Mouse (Mus musculus) forebrain, embryonic 14.5 days (tissue): ENCODE measurements around the gene E130308A19Rik. TPM values are rescaled to one million over a fixed set of nuclear protein-coding genes. Genes with fewer than 3 reads are reported as not detected.

Experiments
- ATAC-seq: fragments of 200-750 bp; cut with Nextera tagmentation; 2 replicates; pipeline ENCODE4 v1.8.0; 2017; ENCODE audit warnings: mild to moderate bottlenecking, moderate library complexity
- DNase-seq: peaks from one replicate; pipeline ENCODE4 v3.0.0-alpha.2; 2015; ENCODE audit warnings: low spot score
- H3K27ac ChIP-seq: fragments of 300-500 bp; sonication (generic); 2 replicates; pipeline ENCODE4 v1.5.1; 2014; ENCODE audit warnings: low read depth, mild to moderate bottlenecking, control low read depth, low read length, moderate library complexity
- H3K27me3 ChIP-seq: fragments of 300-500 bp; sonication (generic); replicated peaks from 2 replicates; pipeline ENCODE4 v1.6.1; 2014; ENCODE audit warnings: low read length, control low read depth, mixed read lengths; ENCODE audit not compliant: control insufficient read depth, insufficient read depth
- H3K36me3 ChIP-seq: fragments of 300-500 bp; sonication (generic); 2 replicates; pipeline ENCODE4 v1.6.1; 2014; ENCODE audit warnings: low read length, control low read depth; ENCODE audit not compliant: control insufficient read depth, insufficient read depth
- H3K4me1 ChIP-seq: fragments of 300-500 bp; sonication (generic); 2 replicates; pipeline ENCODE4 v1.6.1; 2014; ENCODE audit warnings: antibody characterized with exemption, low read length, control low read depth; ENCODE audit not compliant: control insufficient read depth, insufficient read depth
- H3K4me2 ChIP-seq: fragments of 300-500 bp; sonication (generic); 2 replicates; pipeline ENCODE4 v1.6.1; 2014; ENCODE audit warnings: mild to moderate bottlenecking, control low read depth, low read length
- H3K4me3 ChIP-seq: fragments of 300-500 bp; sonication (generic); 2 replicates; pipeline ENCODE4 v1.5.1; 2014; ENCODE audit warnings: low read depth, low read length, control low read depth
- H3K9ac ChIP-seq: fragments of 300-500 bp; sonication (generic); 2 replicates; pipeline ENCODE4 v1.6.1; 2014; ENCODE audit warnings: mild to moderate bottlenecking, low read length, control low read depth, moderate library complexity
- H3K9me3 ChIP-seq: fragments of 300-500 bp; sonication (generic); replicated peaks from 2 replicates; pipeline ENCODE4 v1.6.1; 2016; ENCODE audit warnings: low read length, control low read depth, mixed read lengths; ENCODE audit not compliant: control insufficient read depth
- WGBS: fragments of 180-500 bp; shearing (Covaris S2); extraction: QIAGEN DNeasy Blood & Tissue Kit; methylation state at CpG from one replicate; pipeline ENCODE4 v1.1.7; 2014; 5-methylcytosine and 5-hydroxymethylcytosine counted together
- polyA plus RNA-seq: library from polyadenylated mRNA; unstranded; fragments of >200 nt; fragmentation: Nextera tagmentation; extraction: Ambion mirVana; gene quantifications from 2 replicates; pipeline ENCODE4 v1.2.1, GENCODE M21; 2014

The E130308A19Rik gene
- polyA plus RNA-seq, 1 experiment from 2014 or later: 22.6 TPM

GRCm38 (mm10) chr4:59645610-59646009 is 19.6 kb downstream of the E130308A19Rik start:
- H3K27me3 ChIP-seq: no peaks in the 10 kb centered on the region
- 94% methylated on average over 2 of the region's 2 CpGs for WGBS
- H3K27ac ChIP-seq: no peak overlapping the region
- H3K4me3 ChIP-seq: no peak overlapping the region
- ATAC-seq (no peak), DNase-seq (no peak)
- H3K9ac ChIP-seq: no peak overlapping the region
- no peaks in the 10 kb centered on the region for H3K36me3 ChIP-seq
- H3K4me1 ChIP-seq: no peaks in the 10 kb centered on the region
- H3K4me2 ChIP-seq: no peak overlapping the region
- H3K9me3 ChIP-seq: no peaks in the 10 kb centered on the region

GRCm38 (mm10) chr4:59646020-59646696 is 20.1 kb downstream of the E130308A19Rik start:
- no peak overlapping the region for H3K27ac ChIP-seq
- H3K9me3 ChIP-seq: no peaks in the 10 kb centered on the region
- no peaks in the 10 kb centered on the region for H3K4me1 ChIP-seq
- H3K4me3 ChIP-seq: no peak overlapping the region
- 94% methylated on average over 10 of the region's 10 CpGs for WGBS
- no peak overlapping the region for H3K4me2 ChIP-seq
- ATAC-seq: no peak
- no peaks in the 10 kb centered on the region for H3K36me3 ChIP-seq
- no peak for DNase-seq
- no peak overlapping the region for H3K9ac ChIP-seq
- H3K27me3 ChIP-seq: no peaks in the 10 kb centered on the region

- H3K27ac ChIP-seq: no peak overlapping the region
- no peak overlapping the region for H3K9ac ChIP-seq
- DNase-seq: no peak
- 89% methylated on average over 5 of the region's 5 CpGs for WGBS
- ATAC-seq: no peak
- no peaks in the 10 kb centered on the region for H3K36me3 ChIP-seq
- no peaks in the 10 kb centered on the region for H3K9me3 ChIP-seq
- no peak overlapping the region for H3K4me2 ChIP-seq
- no peaks in the 10 kb centered on the region for H3K27me3 ChIP-seq
- H3K4me1 ChIP-seq: no peaks in the 10 kb centered on the region
- H3K4me3 ChIP-seq: no peak overlapping the region
These were observed 23.1 kb downstream of the E130308A19Rik start for GRCm38 (mm10) chr4:59649119-59649518.

GRCm38 (mm10) chr4:59652166-59652681 is 26.2 kb downstream of the E130308A19Rik start:
- Histone ChIP-seq H3K27ac (no peak overlapping the region), H3K36me3 (no peaks in the 10 kb centered on the region)

GRCm38 (mm10) chr4:59656061-59656642 is 30.1 kb downstream of the E130308A19Rik start:
- Histone ChIP-seq H3K4me1 (no peaks in the 10 kb centered on the region), H3K27me3 (no peaks in the 10 kb centered on the region), H3K9me3 (no peaks in the 10 kb centered on the region), H3K4me2 (no peak overlapping the region), H3K9ac (no peak overlapping the region), H3K4me3 (no peak overlapping the region), H3K27ac (no peak overlapping the region), H3K36me3 (no peaks in the 10 kb centered on the region)
- WGBS: 84% methylated on average over 5 of the region's 5 CpGs
- ATAC-seq: no peak
- DNase-seq: no peak

More at GRCm38 (mm10) chr4:59652166-59652681, 26.2 kb downstream of the E130308A19Rik start:
- H3K4me3 ChIP-seq: no peak overlapping the region
- H3K4me1 ChIP-seq: no peaks in the 10 kb centered on the region
- 98% methylated on average over 1 of the region's 1 CpGs for WGBS
- no peak overlapping the region for H3K9ac ChIP-seq
- ATAC-seq (no peak), DNase-seq (no peak)
- no peaks in the 10 kb centered on the region for H3K9me3 ChIP-seq
- no peaks in the 10 kb centered on the region for H3K27me3 ChIP-seq
- no peak overlapping the region for H3K4me2 ChIP-seq

GRCm38 (mm10) chr4:59662163-59662562 is 36.2 kb downstream of the E130308A19Rik start:
- 100% methylated on average over 1 of the region's 1 CpGs for WGBS
- H3K9ac ChIP-seq: no peak overlapping the region
- H3K4me1 ChIP-seq: no peaks in the 10 kb centered on the region
- H3K9me3 ChIP-seq: no peaks in the 10 kb centered on the region
- DNase-seq (no peak), ATAC-seq (no peak)
- H3K27ac ChIP-seq: no peak overlapping the region
- H3K27me3 ChIP-seq: no peaks in the 10 kb centered on the region
- H3K4me3 ChIP-seq: no peak overlapping the region
- H3K36me3 ChIP-seq: no peaks in the 10 kb centered on the region
- no peak overlapping the region for H3K4me2 ChIP-seq

- Histone ChIP-seq H3K36me3 (no peaks in the 10 kb centered on the region), H3K9ac (no peak overlapping the region), H3K4me1 (no peaks in the 10 kb centered on the region), H3K4me3 (no peak overlapping the region), H3K27ac (no peak overlapping the region), H3K27me3 (no peaks in the 10 kb centered on the region), H3K9me3 (no peaks in the 10 kb centered on the region), H3K4me2 (no peak overlapping the region)
- ATAC-seq (no peak), DNase-seq (no peak)
- WGBS: 96% methylated on average over 6 of the region's 6 CpGs
These were observed 37.4 kb downstream of the E130308A19Rik start for GRCm38 (mm10) chr4:59663451-59663850.

- Histone ChIP-seq H3K36me3 (no peaks in the 10 kb centered on the region), H3K4me1 (no peaks in the 10 kb centered on the region), H3K27me3 (no peaks in the 10 kb centered on the region), H3K9me3 (no peaks in the 10 kb centered on the region), H3K4me3 (no peak overlapping the region), H3K4me2 (no peak overlapping the region), H3K9ac (no peak overlapping the region), H3K27ac (no peak overlapping the region)
- DNase-seq (no peak), ATAC-seq (no peak)
- 77% methylated on average over 3 of the region's 3 CpGs for WGBS
These were observed 40.7 kb downstream of the E130308A19Rik start for GRCm38 (mm10) chr4:59666550-59667317.
